Mouse (Mus musculus): ENCODE measurements around the gene Txnrd2. TPM values are rescaled to one million over a fixed set of nuclear protein-coding genes. Genes with fewer than 3 reads are reported as not detected.

The Txnrd2 gene
- polyA plus RNA-seq, 1 experiment from 2014 or later = 24.8 TPM

DNA sequence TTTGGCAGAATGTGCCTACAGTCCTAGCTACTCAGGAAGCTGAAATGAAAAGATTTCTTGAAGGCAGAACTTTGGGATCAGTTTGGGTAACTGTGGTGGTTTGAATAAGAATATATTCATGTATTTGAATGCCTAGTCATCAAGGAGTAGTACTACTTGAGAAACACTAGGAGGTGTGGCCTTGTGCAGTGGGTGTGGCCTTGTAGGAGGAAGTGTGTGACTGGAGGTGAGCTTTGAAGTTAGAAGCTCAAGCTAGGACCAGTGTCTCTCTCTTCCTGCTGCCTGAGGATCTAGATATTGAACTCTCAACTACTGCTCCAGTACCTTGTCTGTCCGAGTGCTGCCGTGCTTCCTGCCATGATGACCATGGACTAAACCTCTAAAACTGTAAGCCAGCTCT, 59.9 kb downstream of the Txnrd2 start:
- H3K36me3 ChIP-seq (ENCODE audit: control insufficient read depth, insufficient read depth) = no peaks in the 10 kb centered on the region
- no peak overlapping the region for H3K9ac ChIP-seq (ENCODE audit: low read depth, low read length)
- no peak for TF ChIP-seq CTCF (IDR thresholded peaks at IDR 0.05; ENCODE audit: low read depth)
- no peak overlapping the region for H3K4me2 ChIP-seq (replicated peaks; ENCODE audit: low read depth)
- ATAC-seq = no peak
- H3K9me3 ChIP-seq (ENCODE audit: control insufficient read depth) = no peaks in the 10 kb centered on the region
- no peaks in the 10 kb centered on the region for H3K27me3 ChIP-seq (replicated peaks; ENCODE audit: control insufficient read depth, insufficient read depth, low read length)
- no peak overlapping the region for H3K4me3 ChIP-seq (ENCODE audit: low read depth, low read length)
- WGBS = 92% methylated on average over 2 of the region's 2 CpGs
- no peaks in the 10 kb centered on the region for H3K4me1 ChIP-seq (replicated peaks; ENCODE audit: control insufficient read depth, insufficient read depth, low read length)
- H3K27ac ChIP-seq (ENCODE audit: low read depth, low read length) = no peak overlapping the region

DNA sequence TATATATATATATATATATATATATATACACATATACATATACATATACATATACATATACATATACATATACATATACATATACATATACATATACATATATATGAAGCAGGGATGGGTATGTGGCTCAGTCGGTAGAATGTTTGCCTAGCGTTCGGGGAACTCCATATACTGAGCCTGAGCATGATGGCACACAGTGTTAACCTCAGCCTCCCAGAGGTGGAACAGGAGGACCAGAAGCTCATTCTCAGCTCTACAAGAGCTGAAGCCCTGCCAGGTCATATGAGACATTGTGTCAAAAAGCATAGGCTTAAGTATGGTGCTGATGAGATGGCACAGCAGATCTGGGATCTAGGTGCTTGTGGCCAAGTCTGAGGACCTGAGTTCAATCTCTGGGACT, 64.1 kb downstream of the Txnrd2 start:
- H3K4me3 ChIP-seq (ENCODE audit: low read depth, low read length) = no peak overlapping the region
- H3K9me3 ChIP-seq (ENCODE audit: control insufficient read depth) = no peaks in the 10 kb centered on the region
- H3K27me3 ChIP-seq (replicated peaks; ENCODE audit: control insufficient read depth, insufficient read depth, low read length) = no peaks in the 10 kb centered on the region
- H3K4me2 ChIP-seq (replicated peaks; ENCODE audit: low read depth) = no peak overlapping the region
- H3K4me1 ChIP-seq (replicated peaks; ENCODE audit: control insufficient read depth, insufficient read depth, low read length) = no peaks in the 10 kb centered on the region
- ATAC-seq = no peak
- H3K9ac ChIP-seq (ENCODE audit: low read depth, low read length) = no peak overlapping the region
- TF ChIP-seq CTCF (IDR thresholded peaks at IDR 0.05; ENCODE audit: low read depth) = no peak
- WGBS = 94% methylated on average over 3 of the region's 3 CpGs
- H3K27ac ChIP-seq (ENCODE audit: low read depth, low read length) = no peak overlapping the region
- H3K36me3 ChIP-seq (ENCODE audit: control insufficient read depth, insufficient read depth) = no peaks in the 10 kb centered on the region

DNA sequence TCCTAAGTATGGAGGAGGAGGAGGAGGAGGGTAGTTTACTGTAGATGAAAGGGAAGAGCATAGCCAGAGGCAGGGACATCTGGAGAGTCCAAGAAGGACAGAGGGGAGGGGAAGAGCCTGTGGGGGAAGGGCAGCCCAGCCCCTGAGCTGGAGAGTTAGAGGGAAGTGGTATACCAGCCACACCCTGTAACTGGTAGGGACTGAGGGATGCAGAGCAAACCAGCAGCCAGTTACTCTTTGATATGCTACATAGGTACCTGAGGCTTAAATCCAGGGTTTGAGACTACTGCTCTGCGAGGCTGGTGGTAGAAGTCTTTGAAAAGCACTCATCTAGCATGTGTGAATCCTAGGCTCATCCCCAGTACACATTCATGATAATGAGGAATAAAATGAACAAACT, 64.7 kb downstream of the Txnrd2 start:
- H3K4me2 ChIP-seq (replicated peaks; ENCODE audit: low read depth) = no peak overlapping the region
- H3K27ac ChIP-seq (ENCODE audit: low read depth, low read length) = no peak overlapping the region
- no peak for TF ChIP-seq CTCF (IDR thresholded peaks at IDR 0.05; ENCODE audit: low read depth)
- H3K9ac ChIP-seq (ENCODE audit: low read depth, low read length) = no peak overlapping the region
- no peaks in the 10 kb centered on the region for H3K9me3 ChIP-seq (ENCODE audit: control insufficient read depth)
- no peaks in the 10 kb centered on the region for H3K27me3 ChIP-seq (replicated peaks; ENCODE audit: control insufficient read depth, insufficient read depth, low read length)
- no peak for ATAC-seq
- H3K36me3 ChIP-seq (ENCODE audit: control insufficient read depth, insufficient read depth) = no peaks in the 10 kb centered on the region
- WGBS = 65% methylated on average over 1 of the region's 1 CpGs
- no peak overlapping the region for H3K4me3 ChIP-seq (ENCODE audit: low read depth, low read length)
- H3K4me1 ChIP-seq (replicated peaks; ENCODE audit: control insufficient read depth, insufficient read depth, low read length) = no peaks in the 10 kb centered on the region

DNA sequence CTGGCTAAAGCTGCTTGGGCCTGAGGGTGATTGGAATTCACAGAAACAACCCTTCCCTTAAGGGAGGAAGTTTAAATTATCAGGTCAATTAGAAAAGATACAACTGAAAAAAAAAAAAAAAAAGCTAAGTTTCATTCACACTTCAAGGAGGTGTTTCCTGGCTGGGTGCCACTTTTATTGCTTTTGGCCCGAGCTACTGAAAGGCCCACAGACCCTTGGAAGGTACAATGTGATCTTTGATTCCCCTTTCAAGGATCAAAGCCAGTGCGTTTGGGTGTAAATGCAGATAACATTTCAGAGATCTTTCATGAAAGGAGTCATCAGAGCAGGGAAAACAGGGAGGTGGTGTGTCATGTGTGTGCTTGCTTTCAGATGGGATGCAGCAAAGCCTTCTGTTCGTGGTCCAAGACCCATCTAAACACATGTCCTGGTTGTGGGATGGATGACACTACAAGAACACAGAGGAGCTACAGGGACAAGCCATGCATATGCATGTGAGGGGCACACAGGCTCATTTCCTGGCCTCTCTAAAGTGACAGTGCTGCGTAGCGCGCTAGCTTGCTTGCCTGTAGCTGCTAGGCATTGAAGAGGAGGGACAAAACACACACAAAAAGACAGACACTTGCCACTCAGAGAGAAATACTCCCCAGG, 71.8 kb downstream of the Txnrd2 start:
- Histone ChIP-seq H3K27ac (ENCODE audit: low read depth, low read length) (peak overlapping the region; percentile 90), H3K4me2 (replicated peaks; ENCODE audit: low read depth) (peak overlapping the region; percentile 94), H3K36me3 (ENCODE audit: control insufficient read depth, insufficient read depth) (peaks cover 11% of the 10 kb centered on the region; the same call in 1 of the 2 replicates), H3K4me3 (ENCODE audit: low read depth, low read length) (peak overlapping the region; percentile 72), H3K9me3 (ENCODE audit: control insufficient read depth) (no peaks in the 10 kb centered on the region), H3K27me3 (replicated peaks; ENCODE audit: control insufficient read depth, insufficient read depth, low read length) (no peaks in the 10 kb centered on the region), H3K9ac (ENCODE audit: low read depth, low read length) (peak overlapping the region; percentile 80), H3K4me1 (replicated peaks; ENCODE audit: control insufficient read depth, insufficient read depth, low read length) (peaks cover 10% of the 10 kb centered on the region; the same call in 1 of the 2 replicates)
- TF ChIP-seq CTCF (IDR thresholded peaks at IDR 0.05; ENCODE audit: low read depth) = no peak
- WGBS = 5% methylated on average over 6 of the region's 6 CpGs
- peak; percentile 46 for ATAC-seq

DNA sequence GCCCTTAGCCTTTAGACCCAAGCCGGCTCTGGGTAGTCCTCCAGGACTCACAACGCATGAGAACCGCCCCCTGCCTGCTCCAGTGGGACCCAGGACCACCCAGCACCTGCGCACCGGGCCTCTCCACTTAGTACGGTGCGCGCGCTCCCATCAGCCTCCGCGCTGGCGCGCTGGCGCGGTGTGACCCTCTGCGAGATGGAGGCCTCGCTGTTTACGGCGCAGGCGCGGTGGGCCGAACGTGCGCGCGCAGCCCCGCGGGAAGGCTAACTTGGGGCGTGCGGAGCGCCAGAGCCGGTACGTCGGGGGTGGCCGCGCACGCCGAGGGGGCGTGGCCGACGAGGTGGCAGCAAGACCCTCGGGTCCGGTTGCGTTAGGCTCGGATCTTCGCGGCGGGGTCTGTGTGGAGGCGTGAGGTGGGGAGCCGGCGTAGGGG, 72.4 kb downstream of the Txnrd2 start, which contains the start of the genes Gnb1l and Rtl10:
TSS of gene Gnb1l (plus strand) at position 156 of the 433 bp plus-strand sequence.
TSS of gene Rtl10 (plus strand) at position 344 of the 433 bp plus-strand sequence.
- Histone ChIP-seq H3K27ac (ENCODE audit: low read depth, low read length) (peak within 1 kb of the TSS; percentile 90), H3K4me2 (replicated peaks; ENCODE audit: low read depth) (peak within 1 kb of the TSS; percentile 94), H3K4me1 (replicated peaks; ENCODE audit: control insufficient read depth, insufficient read depth, low read length) (peaks cover 10% of the 10 kb centered on the region; the same call in 1 of the 2 replicates), H3K9me3 (ENCODE audit: control insufficient read depth) (no peaks in the 10 kb centered on the region), H3K36me3 (ENCODE audit: control insufficient read depth, insufficient read depth) (peaks cover 13% of the 10 kb centered on the region; the same call in 1 of the 2 replicates), H3K4me3 (ENCODE audit: low read depth, low read length) (peak within 1 kb of the TSS; percentile 72), H3K9ac (ENCODE audit: low read depth, low read length) (peak within 1 kb of the TSS; percentile 80), H3K27me3 (replicated peaks; ENCODE audit: control insufficient read depth, insufficient read depth, low read length) (no peaks in the 10 kb centered on the region)
- ATAC-seq = peak; percentile 93
- under 1% methylated on average over 48 of the region's 51 CpGs for WGBS
- TF ChIP-seq CTCF (IDR thresholded peaks at IDR 0.05; ENCODE audit: low read depth) = 0 out of 2 replicates have a peak, but pooled peaks have one; percentile 22

DNA sequence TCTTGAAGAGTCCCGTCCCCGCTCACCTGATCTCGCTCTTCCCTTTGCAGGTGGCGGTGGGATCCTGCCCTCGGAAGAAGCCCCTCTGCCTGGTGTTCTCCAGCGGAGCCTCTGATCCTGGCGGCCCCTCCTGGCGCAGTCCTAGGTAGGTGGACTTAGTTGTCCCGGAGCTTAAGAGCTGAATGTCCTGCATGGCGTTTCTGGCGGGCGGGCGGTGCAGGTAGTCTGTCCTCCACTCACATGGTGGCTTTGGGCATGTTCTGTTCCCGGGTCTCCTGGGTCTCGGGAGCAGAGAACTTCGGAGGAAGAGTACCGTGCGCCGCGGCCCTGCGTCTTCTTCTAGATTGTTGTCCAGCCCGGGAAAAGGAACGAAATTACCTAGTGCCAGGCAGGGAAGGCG, 72.8 kb downstream of the Txnrd2 start:
- TF ChIP-seq CTCF (IDR thresholded peaks at IDR 0.05; ENCODE audit: low read depth) = no peak
- 1% methylated on average over 24 of the region's 24 CpGs for WGBS
- Histone ChIP-seq H3K27ac (ENCODE audit: low read depth, low read length) (peak overlapping the region; percentile 90; the same call in 1 of the 2 replicates), H3K4me3 (ENCODE audit: low read depth, low read length) (peak overlapping the region; percentile 72), H3K36me3 (ENCODE audit: control insufficient read depth, insufficient read depth) (peaks cover 18% of the 10 kb centered on the region; the same call in 1 of the 2 replicates), H3K4me2 (replicated peaks; ENCODE audit: low read depth) (peak overlapping the region; percentile 94), H3K9me3 (ENCODE audit: control insufficient read depth) (no peaks in the 10 kb centered on the region), H3K27me3 (replicated peaks; ENCODE audit: control insufficient read depth, insufficient read depth, low read length) (no peaks in the 10 kb centered on the region), H3K4me1 (replicated peaks; ENCODE audit: control insufficient read depth, insufficient read depth, low read length) (peaks cover 10% of the 10 kb centered on the region; the same call in 1 of the 2 replicates), H3K9ac (ENCODE audit: low read depth, low read length) (peak overlapping the region; percentile 80)
- ATAC-seq = peak; percentile 55

Measured in intestine, postnatal 0 days (tissue).